Mouse (Mus musculus) retina, postnatal 7 days (tissue): ENCODE data around the gene Szrd1.

Source experiments
- DNase-seq: peaks from one replicate; pipeline ENCODE4 v3.0.0-alpha.2; 2012; ENCODE audit warnings: low read depth, low spot score

Gene Szrd1

GRCm38 (mm10) chr4:141139116-141139970 lies at the start of gene Szrd1:
Gene Szrd1 (minus strand): TSS chr4:141139775.
- peak; percentile 98 for DNase-seq

- DNase-seq, result no peak
Observed at GRCm38 (mm10) chr4:141186923-141187836, 47.6 kb upstream of the Szrd1 start.

GRCm38 (mm10) chr4:141184426-141184825 lies 44.9 kb upstream of the Szrd1 start:
- DNase-seq, result no peak

DNA sequence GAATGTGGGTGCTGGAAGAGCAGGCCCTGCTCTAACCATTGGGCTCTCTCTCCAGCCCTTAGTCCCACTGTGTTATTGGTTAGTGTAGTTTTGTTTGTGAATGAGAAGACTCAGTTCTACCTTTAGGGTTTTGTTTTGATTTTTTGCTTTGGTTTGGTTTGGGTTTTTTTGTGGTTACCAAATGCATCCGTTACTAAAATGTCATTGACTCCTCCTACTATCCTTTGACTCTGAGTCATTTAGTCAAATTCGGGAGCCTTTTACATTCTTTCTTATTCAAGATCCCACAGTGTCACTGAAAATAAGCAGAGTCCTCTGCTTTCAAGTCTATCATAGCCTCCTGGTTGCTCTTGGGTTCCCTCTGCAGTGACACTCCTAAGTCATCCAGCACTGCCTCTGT lies 44.4 kb upstream of the Szrd1 start:
- no peak for DNase-seq

DNA sequence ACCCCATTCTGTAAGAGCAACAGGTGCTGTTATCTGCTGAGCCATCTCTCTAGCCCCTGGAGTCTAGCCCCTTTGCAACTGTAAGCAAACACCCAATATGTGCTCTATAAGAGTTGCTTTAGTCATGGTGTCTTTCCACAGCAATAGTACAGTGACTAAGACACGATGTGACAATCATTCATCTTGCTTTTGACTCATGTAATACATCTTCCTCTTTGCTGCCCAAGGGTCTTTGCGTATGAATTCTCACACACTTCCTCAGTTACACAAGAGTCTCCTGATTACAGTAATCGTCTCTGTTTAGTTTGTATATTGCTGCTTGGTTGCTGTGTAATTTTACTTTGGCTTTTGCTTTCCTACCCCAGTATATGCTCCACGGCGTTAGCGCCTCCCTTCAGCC lies 42.4 kb upstream of the Szrd1 start:
- DNase-seq, result no peak

DNA sequence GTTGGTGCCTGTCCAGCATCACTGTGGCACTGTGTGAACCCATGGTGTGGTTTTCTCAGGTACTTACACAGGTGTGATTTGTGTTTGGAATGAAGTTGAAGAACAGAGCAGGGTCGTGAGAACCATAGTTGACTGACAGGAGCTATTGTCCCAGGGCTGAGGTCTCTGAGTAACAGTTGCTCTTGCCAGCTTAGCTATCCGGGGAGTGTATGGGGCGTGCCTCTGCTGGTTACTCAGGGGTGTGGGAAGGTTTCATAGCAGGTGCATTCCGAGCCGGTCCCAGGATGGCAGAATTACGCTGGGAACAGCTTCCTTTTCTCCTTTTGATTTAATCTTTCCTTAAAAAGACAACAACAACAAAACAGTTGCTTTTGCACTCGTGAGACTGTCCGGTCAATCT lies 41.3 kb upstream of the Szrd1 start:
- DNase-seq, result no peak

DNA sequence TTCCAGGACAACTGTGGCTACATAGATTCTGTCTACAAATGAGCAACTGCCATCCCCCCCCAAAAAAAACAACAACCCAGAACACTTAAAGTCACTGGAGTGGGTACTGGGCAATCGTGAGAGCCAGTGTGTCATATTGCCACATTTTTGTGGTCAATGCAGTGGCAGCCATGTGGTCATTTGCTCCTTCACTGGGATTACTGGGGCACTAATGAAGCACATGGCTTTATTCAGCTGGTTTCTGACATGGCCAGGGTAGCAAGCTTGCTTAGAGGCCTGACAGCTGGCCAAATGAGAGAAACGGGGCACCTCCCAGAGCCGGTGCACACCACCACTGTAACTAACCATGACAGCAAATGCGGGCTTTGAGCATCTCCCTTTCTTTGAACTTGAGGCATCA lies 38.9 kb upstream of the Szrd1 start:
- no peak for DNase-seq

GRCm38 (mm10) chr4:141176328-141176838 lies 36.8 kb upstream of the Szrd1 start:
- no peak for DNase-seq

DNA sequence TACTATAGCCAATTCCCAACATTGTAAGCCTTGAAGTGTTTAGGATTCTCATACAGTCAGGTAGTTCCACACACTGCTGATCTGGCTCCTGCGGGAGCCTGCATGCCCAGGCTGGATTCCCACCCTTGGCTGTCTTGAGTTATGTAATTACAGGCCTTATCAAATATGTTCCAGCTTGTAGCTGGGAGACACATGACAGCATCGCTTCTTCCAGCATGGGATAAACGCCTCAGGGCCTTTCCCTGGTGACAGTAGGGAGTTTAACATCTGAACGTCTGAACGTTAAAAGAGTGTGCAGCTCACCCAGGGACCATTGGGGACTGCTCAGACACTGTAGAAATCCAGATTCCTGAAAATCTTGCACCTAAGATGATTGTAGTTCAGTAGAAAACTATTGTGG lies 36.2 kb upstream of the Szrd1 start:
- no peak for DNase-seq

GRCm38 (mm10) chr4:141172121-141172520 lies 32.5 kb upstream of the Szrd1 start:
- DNase-seq, result no peak

GRCm38 (mm10) chr4:141167156-141167555 lies 27.6 kb upstream of the Szrd1 start:
- DNase-seq, result no peak

DNA sequence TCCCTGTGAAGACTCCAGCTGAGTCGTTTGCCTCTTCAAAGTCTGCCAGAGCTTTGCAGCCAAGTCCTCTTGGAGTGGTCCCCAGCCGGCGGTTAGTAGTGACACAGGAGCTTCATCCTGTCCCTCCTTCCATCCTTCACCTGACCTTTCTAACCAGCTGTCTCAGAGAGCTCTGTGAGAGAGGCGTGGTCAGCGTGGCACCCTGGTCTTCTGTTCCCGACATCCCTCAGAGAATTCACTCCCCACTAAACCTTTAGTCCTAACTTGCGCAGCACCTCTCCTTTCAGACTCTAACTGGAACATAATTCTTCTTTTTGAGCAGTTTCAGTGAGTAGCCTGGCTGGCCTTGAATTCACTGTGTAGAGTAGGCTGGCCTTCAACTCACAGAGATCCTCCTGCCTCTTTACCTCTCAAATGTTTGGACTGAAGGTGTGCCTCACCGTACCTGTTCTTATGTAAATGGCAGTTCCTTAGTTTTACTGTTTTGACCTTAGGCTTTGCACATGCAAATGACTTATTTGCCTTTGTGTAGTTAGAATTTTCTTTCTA lies 26.2 kb upstream of the Szrd1 start:
- DNase-seq, result no peak

- DNase-seq, result no peak
Observed at GRCm38 (mm10) chr4:141163729-141164128, 24.2 kb upstream of the Szrd1 start.

DNA sequence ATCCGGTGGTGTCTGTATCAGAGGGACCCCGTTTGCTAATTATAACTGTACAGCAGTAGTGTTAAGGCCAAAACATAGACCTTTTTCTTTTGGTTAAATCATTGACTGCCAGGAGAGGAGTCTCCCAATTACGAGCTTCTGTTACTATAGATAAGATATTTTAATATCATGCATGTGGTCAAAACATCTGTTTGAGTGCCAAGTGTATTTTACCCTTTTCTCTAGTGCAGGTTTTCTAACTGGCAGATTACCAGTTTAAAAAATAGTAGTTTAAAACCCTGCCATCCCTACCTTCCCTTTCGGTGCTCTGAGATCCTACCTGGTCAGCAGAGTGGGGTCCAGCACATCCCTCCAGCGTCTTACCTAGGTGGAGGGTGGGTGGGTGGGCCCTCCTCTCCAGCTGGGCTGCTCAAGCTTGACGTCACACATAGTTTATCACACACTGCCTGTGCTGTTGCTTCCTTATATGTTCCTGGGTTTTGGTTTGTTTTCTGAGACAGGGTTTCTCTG lies 22.2 kb upstream of the Szrd1 start:
- DNase-seq, result no peak

DNA sequence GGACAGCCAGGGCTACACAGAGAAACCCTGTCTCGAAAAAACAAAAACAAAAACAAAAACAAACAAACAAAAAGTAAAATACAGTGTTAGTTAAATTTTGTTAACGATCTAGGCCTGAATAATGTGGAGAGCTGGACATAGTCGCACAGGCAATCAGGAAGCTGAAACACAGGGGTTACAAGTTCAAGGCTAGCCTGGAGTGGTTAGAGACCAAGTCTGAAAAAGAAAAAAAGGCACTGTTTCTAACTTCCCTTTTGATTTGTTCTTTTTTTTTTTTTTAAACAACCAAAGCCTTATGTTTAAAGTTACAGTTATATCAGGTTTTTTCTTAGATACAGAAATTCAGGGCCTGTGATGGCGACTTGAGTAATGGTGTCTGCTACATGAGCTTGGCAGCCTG lies 20.6 kb upstream of the Szrd1 start:
- no peak for DNase-seq

DNA sequence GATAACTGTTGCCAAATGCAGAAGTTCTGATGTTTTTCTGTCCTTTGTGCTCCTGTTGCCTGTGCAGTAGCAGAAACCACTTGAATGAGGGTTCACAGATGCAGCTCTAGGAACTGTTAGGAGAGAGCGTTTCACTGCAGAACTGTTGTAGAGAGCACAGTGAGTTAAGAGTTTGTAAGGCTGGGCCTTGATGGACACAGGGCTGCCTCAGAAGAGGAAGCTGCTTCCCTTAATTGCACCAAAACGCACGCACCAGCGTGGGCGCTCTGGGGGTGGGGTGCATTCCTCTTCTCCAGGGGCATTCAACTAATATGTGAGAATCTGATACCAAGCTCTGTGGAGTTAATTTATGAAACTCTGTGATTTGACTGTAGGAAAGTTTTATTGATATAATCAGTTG lies 20.1 kb upstream of the Szrd1 start:
- no peak for DNase-seq

GRCm38 (mm10) chr4:141159093-141159492 lies 19.5 kb upstream of the Szrd1 start:
- DNase-seq, result no peak

- DNase-seq, result no peak
Observed at GRCm38 (mm10) chr4:141158609-141159008, 19.0 kb upstream of the Szrd1 start.

GRCm38 (mm10) chr4:141157485-141157884 lies 17.9 kb upstream of the Szrd1 start:
- no peak for DNase-seq

DNA sequence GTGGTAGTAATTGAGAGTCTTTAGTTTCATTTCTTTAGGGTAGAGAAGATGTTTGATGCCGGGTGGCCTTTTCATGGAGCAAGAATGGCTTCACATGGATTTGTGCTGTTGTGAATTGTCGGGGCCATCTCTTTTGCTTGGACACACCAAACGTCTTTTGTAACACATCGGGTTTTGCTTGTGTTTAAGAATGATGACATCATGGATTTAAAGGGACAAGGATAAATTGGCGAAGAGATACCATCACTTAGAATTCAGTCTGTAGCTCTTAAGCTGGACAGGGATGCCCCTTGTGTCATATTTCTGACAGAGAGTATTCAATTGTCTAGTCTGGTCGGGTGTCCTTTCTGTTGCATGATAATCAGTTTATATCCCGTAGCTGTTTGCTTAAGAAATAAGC lies 9.5 kb upstream of the Szrd1 start:
- DNase-seq, result no peak

GRCm38 (mm10) chr4:141148009-141148801 lies 8.6 kb upstream of the Szrd1 start:
- DNase-seq, result no peak
